Mouse (Mus musculus) heart, postnatal 14 days (tissue): ENCODE results near the gene Zfp980. TPM values are rescaled to one million over a fixed set of nuclear protein-coding genes. Genes with fewer than 3 reads are reported as not detected.
"Not testable (repeated sequence)": the region's sequence is repeated elsewhere in the genome, so short reads cannot be mapped to it uniquely, and the experiment has no call there.

ENCODE experiments used
- DNase-seq, 2 experiments: peaks; one replicate each; pipeline ENCODE4 v3.0.0; 2021 to 2022
- intact Hi-C: fragments of 180-260 bp; cut with DNase I; formaldehyde crosslinking; loops from one replicate; pipeline ENCODE4 v1.15.1; 2025
- long read RNA-seq, 2 experiments: library from polyadenylated mRNA; stranded (forward); transcript quantifications; one replicate each; pipeline ENCODE4 v2.0.0; 2021
- total RNA-seq, 2 experiments: library from RNA; stranded (reverse); gene quantifications; 2 replicates each; pipeline ENCODE4 v1.2.3; 2021

Zfp980 gene
- total RNA-seq = under 1 TPM in 1 of 2 experiments, not detected in 1; 0.22 TPM
- long read RNA-seq, experiment 1 = 0 reads
- long read RNA-seq, experiment 2, partial matches to known transcripts = 0 of 1 reads
- long read RNA-seq, experiment 2, other reads (novel, unspliced or antisense) = 1 of 1 reads

DNA sequence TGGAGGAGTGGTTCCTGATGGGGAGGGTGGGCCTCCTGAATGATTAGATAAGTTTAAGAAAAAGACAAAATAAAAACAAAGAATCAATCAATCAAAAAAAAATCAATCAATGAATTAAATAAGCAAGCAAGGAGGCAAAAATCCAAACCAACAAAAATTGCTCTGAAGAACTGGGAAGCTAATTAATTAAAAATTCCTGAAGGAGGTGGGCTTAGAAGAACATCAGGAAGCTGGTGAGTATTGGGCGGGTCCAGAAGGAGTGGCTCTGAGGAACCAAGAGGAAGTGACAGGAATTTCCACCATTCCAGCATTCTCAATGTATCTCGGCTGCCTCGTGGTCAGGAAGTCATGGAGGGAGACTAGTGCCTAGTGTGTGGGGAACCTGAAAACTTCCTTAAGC is at the start of gene Zfp980:
Zfp980 (plus strand) TSS at position 301 of the 400 bp plus-strand sequence.
- intact Hi-C loops, DNase-seq: not testable (repeated sequence)

DNA sequence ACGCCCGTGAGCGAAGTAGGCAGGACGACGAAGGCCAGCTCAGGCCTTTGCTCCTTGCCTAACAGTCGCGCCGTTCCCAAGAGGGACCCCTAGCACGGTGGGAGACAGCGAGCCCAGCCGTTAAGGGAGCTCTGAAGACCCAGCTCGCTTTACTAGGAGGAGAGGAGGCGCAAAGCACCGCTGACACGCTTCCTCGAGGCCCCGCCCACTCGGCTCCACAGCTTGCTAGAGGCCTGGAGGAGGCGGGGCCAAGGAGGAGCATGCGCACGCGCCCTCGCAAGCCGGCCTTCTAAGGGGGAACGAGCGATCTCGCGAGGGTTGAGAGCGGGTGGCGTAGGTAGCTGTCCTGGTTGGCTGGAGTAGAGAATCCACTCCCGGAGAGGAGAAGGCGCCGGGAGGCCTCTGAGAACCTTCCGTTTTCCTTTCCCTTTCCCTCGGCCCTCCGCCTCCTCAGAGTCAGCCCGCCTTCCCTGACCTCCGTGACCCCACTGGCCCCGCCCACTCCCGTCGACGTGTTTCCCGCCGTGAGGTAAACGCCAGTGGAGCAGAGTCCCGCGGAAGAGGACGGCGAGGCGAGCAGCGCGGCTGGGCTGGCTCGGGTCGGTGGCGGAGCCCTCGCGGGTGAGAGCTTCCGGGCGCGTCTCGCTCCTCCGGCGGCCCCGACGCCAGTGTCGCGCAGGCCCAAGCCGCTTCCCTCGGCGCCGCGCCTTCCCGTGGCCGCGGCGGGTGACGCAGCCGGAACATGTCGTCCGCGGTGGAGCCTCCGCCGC is 29.9 kb upstream of the Zfp980 start:
- intact Hi-C loops, DNase-seq: not testable (repeated sequence)

DNA sequence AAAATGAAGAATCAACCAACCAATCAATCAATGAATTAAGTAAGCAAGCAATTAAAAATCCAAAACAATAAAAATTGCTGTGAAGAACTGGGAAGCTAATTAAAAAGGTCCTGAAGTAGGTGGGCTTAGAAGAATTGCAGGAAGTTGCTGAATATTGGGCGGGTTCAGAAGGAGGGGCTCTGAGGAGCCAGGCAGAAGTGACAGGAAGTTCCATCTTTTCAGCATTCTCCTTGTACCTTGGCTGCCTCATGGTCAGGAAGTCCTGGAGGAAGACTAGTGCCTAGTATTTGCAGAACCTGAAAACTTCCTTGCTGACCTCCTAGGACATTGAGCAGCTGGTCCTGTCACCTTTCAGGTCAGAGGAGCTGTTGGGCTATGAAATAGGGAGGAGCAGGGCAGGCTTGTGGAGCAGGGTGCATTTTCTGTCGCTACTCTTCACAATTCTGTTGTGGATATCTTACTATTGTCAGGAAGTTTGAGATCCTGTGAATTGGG is 3.8 kb downstream of the Zfp980 start:
- DNase-seq, intact Hi-C loops: not testable (repeated sequence)

DNA sequence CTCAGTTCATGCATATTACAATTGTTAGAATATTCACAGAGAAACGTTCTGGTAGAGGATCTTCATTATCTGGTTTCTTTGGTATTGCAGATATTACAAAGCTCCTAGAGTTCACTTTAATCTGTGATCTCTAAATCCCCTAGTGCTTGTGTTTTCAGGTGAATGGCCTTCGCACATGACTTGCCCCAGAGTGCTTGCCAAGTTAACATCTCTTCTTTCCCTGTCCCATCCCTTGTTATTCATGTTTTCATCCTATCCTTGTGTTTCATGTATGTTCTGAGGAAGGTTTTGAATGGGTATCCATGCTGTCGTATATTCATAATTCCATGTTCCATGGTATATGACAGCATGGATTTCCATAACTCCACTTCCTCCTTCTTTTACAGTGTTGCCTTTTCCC is 9.7 kb downstream of the Zfp980 start:
- intact Hi-C loops, DNase-seq: not testable (repeated sequence)

DNA sequence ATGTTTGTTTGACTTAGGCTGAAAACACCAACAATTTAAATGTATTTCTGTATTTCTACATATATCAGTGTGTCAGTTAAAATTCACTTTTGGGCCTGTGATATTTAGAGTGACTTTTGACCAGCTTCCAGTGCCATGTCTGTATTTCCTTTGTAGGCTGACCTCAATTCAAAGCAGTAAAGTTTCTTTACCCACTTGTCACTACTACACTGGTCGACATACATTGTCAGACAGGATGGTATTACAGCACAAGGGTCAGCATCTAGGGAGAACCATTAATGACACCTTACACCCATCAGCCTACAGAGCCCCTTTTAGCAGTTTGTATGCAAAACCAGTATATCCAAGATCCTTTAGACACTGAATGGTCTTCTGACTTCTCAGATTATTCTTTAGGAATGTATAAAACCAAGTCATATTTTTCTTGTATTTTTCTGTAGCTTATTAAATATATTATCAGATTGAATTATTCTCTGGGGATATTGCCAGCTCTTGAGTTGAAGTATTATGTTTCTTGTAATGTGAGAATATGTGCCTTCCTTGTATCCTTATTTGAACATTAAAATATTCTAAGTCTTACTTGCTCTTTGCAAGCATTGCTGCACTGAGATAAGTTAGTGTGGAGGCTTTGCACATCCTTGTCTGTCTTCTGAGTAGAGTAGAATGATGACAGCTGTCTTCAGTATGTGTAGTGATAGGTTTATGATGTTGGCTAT is 10.3 kb downstream of the Zfp980 start:
- DNase-seq, intact Hi-C loops: not testable (repeated sequence)

DNA sequence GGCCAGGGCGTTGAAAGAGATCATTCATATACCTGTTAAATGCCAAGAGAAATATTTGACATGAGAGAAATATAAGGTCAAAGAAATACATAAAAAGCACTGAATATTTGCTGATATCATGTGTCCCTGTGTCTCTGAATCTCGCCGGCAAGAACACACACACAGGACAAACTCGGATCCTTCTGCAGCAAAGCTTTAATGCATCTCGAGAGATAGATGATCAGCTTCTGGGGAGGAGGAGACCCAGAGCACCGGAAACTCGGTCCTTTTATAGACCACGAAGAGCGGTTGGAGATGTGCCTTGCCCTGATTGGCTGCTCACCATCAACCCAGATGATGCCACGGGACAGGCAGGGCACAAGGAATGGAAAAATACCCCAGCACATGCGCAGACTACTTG is 11.5 kb downstream of the Zfp980 start:
- DNase-seq, intact Hi-C loops: not testable (repeated sequence)

DNA sequence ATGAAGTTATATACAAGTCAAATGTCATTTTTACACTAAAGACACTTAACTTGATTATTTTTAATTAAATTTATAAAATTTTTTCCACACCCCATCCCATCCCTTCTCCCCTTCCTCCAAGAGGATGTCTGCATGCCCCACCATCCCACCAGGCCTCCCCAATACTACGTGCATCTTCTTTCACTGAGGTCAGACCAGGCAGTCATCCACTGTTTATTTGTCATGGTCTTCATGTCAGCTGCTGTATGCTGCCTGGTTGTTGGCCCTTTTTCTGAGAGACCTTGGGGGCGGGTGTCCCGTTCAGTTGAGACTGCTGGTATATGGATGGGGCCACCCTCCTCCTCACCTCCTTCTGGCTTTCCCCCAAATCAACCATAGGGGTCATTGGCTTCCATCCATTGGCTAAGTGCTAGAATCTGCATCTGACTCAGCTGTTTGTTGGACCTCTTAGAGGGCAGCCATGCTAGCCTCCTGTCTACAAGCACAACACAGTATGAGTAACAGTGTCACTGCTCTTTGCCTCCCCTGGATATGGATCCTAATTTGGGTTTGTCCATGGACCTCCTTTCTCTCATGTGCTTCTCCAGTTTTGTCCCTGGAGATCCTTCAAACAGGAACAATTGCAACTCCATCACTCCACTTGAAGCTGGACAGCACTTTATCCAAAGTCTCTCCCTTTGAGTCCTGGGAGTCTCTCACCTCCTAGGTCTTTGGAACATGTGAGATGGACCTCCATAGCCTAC is 12.7 kb downstream of the Zfp980 start:
- intact Hi-C loops, DNase-seq: not testable (repeated sequence)

DNA sequence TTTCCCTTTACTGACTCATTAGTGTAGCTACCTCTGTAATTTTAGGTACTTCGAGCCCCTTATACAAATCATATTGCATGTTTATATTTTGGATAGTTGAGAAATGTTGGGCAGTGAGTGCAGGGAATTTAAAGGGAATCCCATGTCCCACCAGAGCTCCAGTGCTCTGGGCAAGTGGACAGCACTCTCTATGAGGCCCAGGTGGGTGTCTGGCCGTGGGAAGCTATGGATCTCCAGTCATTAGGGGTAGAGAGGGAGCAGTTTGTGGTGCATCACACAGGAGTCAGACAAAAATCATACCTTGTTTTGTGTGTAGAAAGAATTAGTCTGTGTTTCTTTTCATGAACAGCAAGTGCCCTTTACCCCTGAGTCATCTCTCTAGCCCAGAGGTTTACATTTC is 15.6 kb downstream of the Zfp980 start:
- intact Hi-C loops = not testable (repeated sequence)

DNA sequence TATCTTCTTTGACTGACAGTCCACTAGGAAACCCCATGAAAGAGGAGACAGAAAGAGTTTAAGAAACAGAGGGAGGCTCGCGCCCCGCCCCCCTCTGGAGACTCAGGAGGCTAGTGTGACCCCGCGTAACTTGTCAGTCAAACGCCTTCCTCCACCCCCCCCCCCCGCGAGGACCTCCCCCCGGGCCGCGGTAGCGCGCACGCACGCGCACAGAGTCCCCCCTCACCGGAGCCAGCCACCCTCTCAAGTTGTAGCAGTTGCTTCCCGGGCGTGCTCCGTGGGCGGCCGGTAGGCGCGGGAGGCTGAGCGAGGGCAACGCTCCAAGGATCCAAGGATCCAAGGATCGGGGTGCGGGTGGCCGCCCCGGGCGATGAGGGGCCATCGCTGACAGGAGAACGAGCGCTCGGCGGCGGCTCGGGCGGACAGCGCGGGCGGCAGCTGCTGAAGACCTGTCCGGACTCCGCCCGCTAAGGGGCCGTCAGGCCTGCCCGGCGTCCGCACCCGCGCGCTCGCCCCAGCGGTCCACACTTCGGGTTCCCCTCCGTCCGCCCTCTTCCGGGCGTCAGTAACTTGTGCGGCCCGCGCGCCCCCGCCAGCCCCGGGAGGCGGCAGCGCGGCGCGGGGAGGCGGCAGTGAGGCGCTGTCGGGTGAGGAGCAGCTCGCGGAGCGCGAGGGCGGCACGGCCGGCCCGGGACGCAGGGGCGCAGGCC is 74.6 kb downstream of the Zfp980 start:
- peak; percentile 0 to 1 for DNase-seq
- intact Hi-C loops = not testable (repeated sequence)

More for the DNA sequence above, 15.6 kb downstream of the Zfp980 start:
- DNase-seq = not testable (repeated sequence)

DNA sequence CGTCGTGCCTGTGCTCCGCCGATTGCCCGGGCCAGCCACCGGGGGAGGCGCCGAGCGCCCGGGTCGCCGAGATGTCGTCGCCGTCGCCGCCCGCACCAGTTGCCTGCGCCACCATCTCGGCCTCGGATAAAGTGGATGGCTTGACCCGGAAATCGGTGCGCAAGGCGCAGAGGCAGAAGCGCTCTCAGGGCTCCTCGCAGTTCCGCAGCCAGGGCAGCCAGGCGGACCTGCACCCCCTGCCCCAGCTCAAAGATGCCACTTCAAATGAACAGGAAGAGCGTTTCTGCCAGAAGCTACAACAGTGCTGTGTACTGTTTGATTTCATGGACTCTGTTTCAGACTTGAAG is 75.1 kb downstream of the Zfp980 start:
- DNase-seq, intact Hi-C loops: not testable (repeated sequence)

Other genes with a start within 250 kb of the Zfp980 start
- gene Zfp990, start 159.9 kb upstream of the Zfp980 start, total RNA-seq = under 1 TPM; 0.45 to 0.56 TPM
- 1 to 10 TPM; 1.6 to 2.5 TPM for gene Gm13212, start 85.5 kb upstream of the Zfp980 start, total RNA-seq
- not detected for gene Zfp986, start 198.1 kb downstream of the Zfp980 start, total RNA-seq